Mouse (Mus musculus) testis, postnatal 14 days (tissue): ENCODE measurements around the gene Arrb1.

Experiments used
- DNase-seq: peaks from one replicate; pipeline ENCODE4 v3.0.0; 2021; ENCODE audit warnings: low spot score

Gene Arrb1

DNA sequence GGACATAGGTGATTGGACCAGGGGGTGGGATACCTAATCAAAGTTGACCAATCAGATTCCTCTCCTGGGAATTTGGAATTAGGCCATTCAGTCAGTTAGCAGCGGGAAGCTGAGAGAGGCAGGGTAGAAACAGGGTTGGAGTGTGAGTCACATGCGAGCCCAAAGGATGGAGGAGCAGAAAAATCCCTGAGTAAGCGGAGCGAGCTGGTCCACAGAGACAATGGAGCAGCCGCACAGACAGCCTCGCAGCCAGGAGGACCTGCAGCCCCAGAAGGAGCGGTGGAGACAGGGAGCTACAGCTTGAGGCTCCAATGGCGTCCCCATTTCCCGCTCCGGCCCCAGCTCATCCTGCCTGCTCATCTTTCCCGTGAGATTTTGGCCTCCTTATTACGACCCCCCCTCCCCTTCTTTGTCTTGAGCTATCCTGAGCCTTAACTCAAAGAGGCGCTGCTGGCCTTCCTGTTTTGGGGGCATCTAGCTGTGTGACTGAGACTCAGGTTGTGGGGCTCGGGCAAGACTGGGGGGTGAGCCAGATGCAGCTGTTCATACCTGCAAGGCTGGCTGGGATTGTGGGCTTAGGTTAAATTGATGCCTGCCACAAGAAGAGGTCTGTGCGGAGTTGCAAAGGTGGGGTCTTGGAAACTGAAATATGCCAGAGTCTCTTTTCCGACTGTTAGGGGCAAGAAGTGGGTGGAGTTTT, 44.4 kb downstream of the Arrb1 start:
- no peak for DNase-seq

DNA sequence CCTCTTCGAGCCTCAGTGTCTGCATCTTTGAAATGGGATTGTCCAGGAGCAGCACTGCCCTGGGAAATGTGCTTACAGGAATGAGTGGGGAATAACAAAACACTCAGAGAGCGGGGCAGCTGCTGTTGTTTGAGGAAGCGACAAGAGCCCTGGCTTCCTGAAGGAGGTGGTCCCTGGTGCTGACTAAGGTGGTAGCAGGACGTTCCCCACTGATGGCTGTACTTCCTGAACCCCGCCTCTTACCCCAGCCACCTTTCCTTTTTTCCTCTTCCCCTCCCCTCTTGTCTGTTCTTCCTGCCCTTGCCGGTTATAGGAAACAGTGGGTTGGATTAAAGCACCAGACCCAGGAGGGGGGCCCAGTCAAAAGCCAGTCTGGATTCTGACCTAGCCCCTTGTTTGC, 45.0 kb downstream of the Arrb1 start:
- DNase-seq = no peak

- no peak for DNase-seq
Observed at GRCm38 (mm10) chr7:99582306-99582705, 47.0 kb downstream of the Arrb1 start.

DNA sequence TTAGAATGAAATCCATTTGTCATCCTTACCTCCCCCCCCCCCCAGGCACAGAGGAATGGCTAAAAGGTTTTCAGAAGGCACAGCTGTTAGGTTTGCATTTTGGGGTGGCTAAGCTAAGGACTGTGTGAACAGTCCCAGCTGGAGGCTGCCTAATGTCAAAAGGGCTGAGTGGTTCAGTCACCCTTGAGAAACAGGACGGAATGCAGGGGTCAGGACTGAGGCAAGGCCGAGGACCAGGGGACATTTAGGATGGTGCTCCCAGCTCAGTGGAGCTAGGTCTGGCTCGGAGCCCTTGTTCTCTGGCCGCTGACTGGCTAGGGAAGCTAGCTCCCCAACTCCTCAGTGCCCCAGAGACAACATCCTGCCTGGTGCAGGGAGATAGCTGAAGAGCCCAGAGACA, 47.6 kb downstream of the Arrb1 start:
- DNase-seq = no peak

DNA sequence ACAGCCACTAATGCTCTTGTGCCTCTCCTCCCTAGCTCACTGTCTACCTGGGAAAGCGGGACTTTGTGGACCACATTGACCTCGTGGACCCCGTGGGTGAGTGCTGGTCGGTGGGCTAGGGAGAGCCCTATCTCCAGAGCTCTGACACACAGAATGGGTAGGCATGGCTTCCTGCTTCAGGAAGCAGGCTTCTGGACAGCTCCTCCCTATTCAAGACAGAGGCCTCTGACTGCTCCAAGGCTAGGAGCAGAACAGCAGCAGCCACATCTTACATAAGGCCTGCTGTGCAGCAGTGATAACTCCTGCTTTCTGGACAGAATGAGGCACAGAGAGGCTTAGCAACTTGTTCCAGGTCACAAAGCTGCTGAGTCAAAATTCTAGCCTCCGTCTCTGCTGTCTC, 48.4 kb downstream of the Arrb1 start:
- DNase-seq = no peak

GRCm38 (mm10) chr7:99585976-99586375, 50.7 kb downstream of the Arrb1 start:
- no peak for DNase-seq

DNA sequence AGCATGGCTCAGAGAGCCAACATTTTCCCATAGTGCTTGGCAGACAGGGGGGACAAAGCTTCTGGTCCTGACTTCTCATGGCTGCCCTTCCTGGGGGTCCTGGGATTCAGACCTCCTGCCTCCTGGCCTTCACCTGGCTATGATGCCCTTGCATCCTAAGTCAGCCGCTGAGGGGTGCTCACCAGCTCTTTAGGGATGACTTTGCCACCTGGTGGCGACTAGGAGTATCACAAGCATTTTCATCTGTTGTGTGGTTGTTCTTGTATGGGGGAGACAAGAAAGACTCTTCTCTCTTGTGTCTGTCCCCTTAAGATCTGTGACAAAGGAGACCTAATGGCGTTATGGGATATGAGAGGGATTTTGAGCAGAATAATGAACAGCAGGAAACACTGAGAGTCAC, 54.8 kb downstream of the Arrb1 start:
- peak; percentile 39 for DNase-seq

- DNase-seq = no peak
Observed at GRCm38 (mm10) chr7:99590646-99591045, 55.4 kb downstream of the Arrb1 start.

DNA sequence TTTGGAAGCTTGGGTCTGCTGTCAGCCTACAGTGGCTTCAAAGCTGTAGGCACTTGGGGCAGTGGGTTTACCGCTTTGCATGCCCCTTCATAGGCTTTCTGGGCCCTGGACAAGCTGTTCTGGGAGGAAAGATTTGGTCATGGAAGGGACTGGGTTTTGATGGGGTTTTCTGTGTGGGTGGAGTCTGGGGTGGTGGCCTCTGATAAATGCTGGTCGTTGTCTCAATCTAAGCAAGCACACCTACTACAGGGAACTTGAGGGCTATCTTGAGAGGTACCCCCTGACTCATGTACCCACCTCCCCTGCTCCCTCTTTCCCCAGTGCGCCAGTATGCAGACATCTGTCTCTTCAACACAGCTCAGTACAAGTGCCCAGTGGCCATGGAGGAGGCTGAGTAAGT, 57.4 kb downstream of the Arrb1 start:
- DNase-seq = no peak

DNA sequence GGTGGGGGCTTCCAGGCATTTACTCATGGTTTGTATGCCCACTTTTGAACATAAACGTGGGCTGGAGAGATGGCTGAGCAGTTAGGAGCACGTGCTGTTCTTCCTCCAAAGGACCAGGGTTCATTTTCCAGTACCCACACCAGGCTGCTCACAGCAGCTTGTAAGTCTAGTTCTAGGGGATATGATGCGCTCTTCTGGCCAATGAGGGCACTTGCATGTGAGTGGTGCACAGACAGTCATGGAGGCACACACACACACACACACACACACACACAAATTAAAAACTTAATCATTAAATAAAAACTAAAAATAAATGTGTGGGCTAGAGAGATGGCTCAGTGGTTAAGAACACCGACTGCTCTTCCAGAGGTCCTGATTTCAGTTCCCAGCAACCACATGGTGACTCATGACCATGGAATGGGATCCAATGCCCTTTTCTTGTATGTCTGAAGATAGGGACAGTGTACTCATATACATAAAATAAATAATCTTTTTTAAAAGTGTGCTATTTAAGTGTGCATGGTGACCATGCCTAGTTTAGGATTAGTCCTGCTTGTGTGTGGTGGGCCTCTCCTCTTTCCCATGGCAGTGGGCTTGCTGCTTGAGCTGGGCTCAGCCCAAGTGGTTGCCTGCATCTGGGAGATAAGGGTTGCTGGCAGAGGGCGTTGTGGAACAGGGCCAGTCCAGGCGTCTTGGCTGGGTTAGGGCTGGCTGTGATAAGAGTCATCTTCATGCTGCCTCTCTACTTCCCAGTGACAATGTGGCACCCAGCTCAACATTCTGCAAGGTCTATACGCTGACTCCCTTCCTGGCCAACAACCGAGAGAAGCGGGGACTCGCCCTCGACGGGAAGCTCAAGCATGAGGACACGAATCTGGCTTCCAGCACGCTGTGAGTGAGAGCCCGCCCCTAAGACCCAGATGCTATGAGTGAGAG, 58.9 kb downstream of the Arrb1 start:
- no peak for DNase-seq

DNA sequence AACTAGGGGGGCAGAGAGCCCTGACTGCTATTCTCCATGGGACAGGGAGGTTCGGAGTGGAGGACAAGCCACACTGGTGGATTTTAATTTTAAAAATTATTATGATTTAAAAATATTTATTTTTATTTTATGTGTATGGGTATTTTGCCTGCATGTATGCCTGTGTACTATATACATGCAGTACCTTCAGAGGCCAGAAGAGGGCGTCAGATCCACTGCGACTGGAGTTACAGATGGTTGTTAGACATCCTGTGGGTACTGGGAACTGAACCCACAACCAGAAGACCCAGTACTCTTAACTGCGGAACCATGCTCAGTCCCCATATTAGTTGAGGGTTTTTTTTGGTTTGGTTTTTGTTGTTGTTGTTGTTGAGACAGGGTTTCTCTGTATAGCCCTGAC, 63.5 kb downstream of the Arrb1 start:
- peak; percentile 32 for DNase-seq

- no peak for DNase-seq
Observed at GRCm38 (mm10) chr7:99603875-99604662, 68.8 kb downstream of the Arrb1 start.

DNA sequence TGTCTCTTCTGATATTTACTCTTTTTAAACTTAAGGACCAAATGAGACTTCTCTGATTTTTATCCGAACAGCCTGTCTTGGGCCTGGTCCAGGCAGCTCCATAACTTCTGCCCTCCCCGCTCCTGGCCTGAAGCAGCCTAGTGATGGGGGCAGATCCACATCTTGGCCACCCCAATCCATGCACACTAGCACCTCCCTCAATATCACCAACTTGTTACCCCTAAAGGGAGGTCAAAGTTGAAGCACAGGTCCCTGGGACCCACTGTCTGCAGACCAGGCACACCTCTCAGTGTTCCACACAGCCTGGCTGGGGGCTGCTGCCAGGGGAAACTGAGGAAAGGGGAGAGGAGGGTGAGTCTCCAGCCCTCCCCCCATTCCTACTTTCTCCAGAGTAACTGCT, 69.8 kb downstream of the Arrb1 start:
- no peak for DNase-seq

DNA sequence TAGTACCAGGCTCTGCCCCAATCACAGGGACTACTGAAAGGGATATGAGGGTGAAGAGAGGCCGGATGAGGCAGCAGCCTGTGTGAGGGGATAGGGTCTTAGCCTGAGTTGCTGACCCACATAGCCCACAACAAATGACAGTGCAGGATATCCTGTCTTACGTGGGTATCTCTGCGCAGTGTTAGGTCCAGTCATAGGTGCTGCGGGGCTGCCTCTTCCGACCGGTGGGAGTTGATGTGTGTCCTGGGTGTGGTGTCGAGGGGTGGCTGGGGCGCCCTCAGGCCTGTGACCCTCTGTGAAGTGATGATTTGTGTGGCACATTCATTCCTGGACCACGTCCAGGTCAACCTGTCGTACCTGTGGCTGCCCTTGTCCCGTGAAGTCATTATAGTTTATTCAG, 71.0 kb downstream of the Arrb1 start:
- DNase-seq = no peak

DNA sequence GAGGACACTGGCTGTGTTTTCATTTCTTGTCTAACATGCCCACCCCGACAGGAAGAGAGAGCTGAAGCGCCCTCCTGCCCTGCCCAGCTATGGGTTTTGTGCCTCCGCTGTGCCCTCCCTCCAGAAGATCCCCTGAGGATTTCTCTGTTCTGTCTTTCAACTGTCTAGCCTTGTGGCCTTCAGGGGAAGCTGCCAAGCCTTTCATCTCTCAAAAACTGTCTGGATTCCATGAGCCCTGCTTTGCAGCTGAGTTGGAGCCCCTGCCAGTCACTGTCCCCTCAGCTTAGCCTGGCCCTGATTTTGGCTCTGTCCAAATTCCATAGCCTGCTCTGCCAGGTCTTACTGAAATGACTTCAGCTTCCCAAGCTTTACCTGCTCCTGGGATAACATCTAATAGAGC, 71.5 kb downstream of the Arrb1 start:
- DNase-seq = no peak

DNA sequence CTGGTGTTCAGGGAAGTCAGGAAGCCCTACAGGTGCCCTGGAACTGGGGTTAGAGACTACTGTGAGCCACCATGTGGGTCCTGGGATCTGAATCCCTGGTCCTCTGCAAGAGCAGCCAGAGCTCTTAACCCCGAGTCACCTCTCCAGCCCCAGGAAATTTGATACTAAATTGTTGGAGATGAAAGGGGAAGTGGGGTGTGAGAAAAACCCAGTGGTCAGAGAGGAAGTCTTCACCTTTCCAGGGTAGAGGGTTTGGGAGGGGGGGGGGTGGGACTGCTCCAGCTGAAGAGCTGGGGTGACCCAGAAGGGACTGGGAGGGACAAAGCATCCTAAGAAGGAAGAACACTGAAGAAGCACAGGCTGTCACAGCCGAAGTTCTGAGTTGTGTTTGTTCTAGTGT, 72.4 kb downstream of the Arrb1 start:
- no peak for DNase-seq

- DNase-seq = no peak
Observed at GRCm38 (mm10) chr7:99618264-99618663, 83.0 kb downstream of the Arrb1 start.

- DNase-seq = no peak
Observed at GRCm38 (mm10) chr7:99618860-99619259, 83.6 kb downstream of the Arrb1 start.

GRCm38 (mm10) chr7:99625722-99626375, 90.6 kb downstream of the Arrb1 start:
- DNase-seq = peak; percentile 89

DNA sequence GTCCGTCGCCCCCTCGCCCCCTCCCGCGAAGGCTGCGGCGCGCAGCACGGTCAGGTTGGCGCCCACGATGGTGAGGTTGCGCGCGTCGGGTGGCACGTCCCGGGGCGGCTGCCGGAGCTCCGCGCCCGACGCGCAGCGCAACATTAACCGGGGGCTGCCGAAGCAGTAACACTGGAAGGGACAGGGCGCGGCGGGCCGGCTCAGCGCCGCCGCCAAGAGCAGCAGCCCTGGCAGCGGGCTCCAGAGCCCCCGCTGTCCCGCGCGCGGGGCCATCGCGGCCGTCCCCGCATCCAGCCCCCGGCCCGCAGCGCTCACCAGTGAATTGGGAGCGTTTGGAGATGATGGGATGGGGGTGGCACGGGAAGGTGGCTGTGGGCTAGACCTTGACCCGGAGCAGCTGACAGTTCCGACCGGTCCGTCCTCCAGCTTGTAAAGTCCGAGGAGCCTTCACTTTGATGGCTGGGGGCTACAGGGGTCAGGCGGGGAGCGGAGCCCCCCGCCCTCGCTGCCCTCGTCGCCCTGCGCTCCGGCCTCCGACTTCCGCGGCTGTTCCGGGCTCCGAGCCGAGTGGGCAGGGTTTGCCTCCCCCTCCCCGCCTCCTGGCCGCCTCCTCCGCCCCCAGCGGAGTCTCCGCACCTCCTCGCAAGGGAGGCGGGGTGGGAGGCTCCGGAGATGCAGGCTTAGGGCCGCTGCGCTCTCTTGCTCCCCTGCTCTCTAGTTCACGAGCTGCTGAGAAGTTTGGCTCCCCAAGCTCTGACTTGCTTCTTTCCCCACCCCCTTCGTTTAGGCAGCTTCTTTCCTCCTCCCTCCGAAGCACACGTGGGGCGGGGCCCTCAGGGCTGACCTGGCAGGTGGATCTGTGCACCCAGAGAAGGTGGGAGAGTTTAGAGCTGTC, 91.4 kb downstream of the Arrb1 start, which contains the start of gene Tpbgl:
TSS of gene Tpbgl (minus strand) at position 728 of the 895 bp plus-strand sequence.
- peak; percentile 71 for DNase-seq

GRCm38 (mm10) chr7:99627366-99627765, 92.1 kb downstream of the Arrb1 start:
- no peak for DNase-seq
